Mouse (Mus musculus): ENCODE measurements around the gene Fam57b. TPM values are rescaled to one million over a fixed set of nuclear protein-coding genes. Genes with fewer than 3 reads are reported as not detected.

Gene Fam57b
- polyA plus RNA-seq (2015; fragmentation: Nextera tagmentation; extraction: Ambion mirVana): 1.6 and 1.8 TPM in 2 replicates

GRCm38 (mm10) chr7:126797411-126798126, at the start of gene Fam57b:
TSS of gene Fam57b (plus strand) at chr7:126797668.

GRCm38 (mm10) chr7:126759050-126759671, 38.3 kb upstream of the Fam57b start, which contains the start of gene Mapk3:
TSS of gene Mapk3 (plus strand) at chr7:126759601.

GRCm38 (mm10) chr7:126766201-126766600, 31.3 kb upstream of the Fam57b start, which contains the start of gene Gdpd3:
TSS of gene Gdpd3 (plus strand) at chr7:126766334.

GRCm38 (mm10) chr7:126776598-126777057, 20.8 kb upstream of the Fam57b start, which contains the start of gene Ypel3:
TSS of gene Ypel3 (plus strand) at chr7:126776955.

GRCm38 (mm10) chr7:126780971-126781635, 16.4 kb upstream of the Fam57b start, which contains the start of gene Tbx6:
TSS of gene Tbx6 (plus strand) at chr7:126781483.

GRCm38 (mm10) chr7:126791851-126792720, 5.4 kb upstream of the Fam57b start, which contains the start of gene Ppp4c:
TSS of gene Ppp4c (minus strand) at chr7:126792496.

GRCm38 (mm10) chr7:126831539-126831938, 34.1 kb downstream of the Fam57b start, which contains the start of gene 4930451I11Rik:
TSS of gene 4930451I11Rik (minus strand) at chr7:126831639.

GRCm38 (mm10) chr7:126847116-126847420, 49.6 kb downstream of the Fam57b start, which contains the start of gene Doc2a:
TSS of gene Doc2a (plus strand) at chr7:126847416.

GRCm38 (mm10) chr7:126861429-126862130, 64.1 kb downstream of the Fam57b start, which contains the start of gene Hirip3:
TSS of gene Hirip3 (plus strand) at chr7:126861972.

GRCm38 (mm10) chr7:126862147-126862784, 64.8 kb downstream of the Fam57b start, which contains the start of gene Ino80e:
TSS of gene Ino80e (minus strand) at chr7:126862377.

Other genes with a start within 250 kb of the Fam57b start
- 125 and 130 TPM in 2 replicates for gene Eif3c, start 231.3 kb upstream of the Fam57b start, polyA plus RNA-seq (2015; fragmentation: Nextera tagmentation; extraction: Ambion mirVana)
- 0.72 and 1.1 TPM in 2 replicates for gene Apobr, start 212.7 kb upstream of the Fam57b start, polyA plus RNA-seq (2015; fragmentation: Nextera tagmentation; extraction: Ambion mirVana)
- 11.5 and 16.2 TPM in 2 replicates for gene Cln3, start 211.9 kb upstream of the Fam57b start, polyA plus RNA-seq (2015; fragmentation: Nextera tagmentation; extraction: Ambion mirVana)
- not detected in 2 replicates for gene Il27, start 202.7 kb upstream of the Fam57b start, polyA plus RNA-seq (2015; fragmentation: Nextera tagmentation; extraction: Ambion mirVana)
- 28.9 and 66.2 TPM in 2 replicates for gene Nupr1, start 166.8 kb upstream of the Fam57b start, polyA plus RNA-seq (2015; fragmentation: Nextera tagmentation; extraction: Ambion mirVana)
- 17.4 and 21.8 TPM in 2 replicates for gene Sgf29, start 148.4 kb upstream of the Fam57b start, polyA plus RNA-seq (2015; fragmentation: Nextera tagmentation; extraction: Ambion mirVana)
- 27.9 and 56.4 TPM in 2 replicates for gene Sult1a1, start 121.2 kb upstream of the Fam57b start, polyA plus RNA-seq (2015; fragmentation: Nextera tagmentation; extraction: Ambion mirVana)
- gene Bola2, start 102.3 kb upstream of the Fam57b start, polyA plus RNA-seq (2015; fragmentation: Nextera tagmentation; extraction: Ambion mirVana): 73.2 and 75.7 TPM in 2 replicates
- gene Slx1b, start 101.9 kb upstream of the Fam57b start, polyA plus RNA-seq (2015; fragmentation: Nextera tagmentation; extraction: Ambion mirVana): 3.7 and 5.2 TPM in 2 replicates
- 12.8 and 18.1 TPM in 2 replicates for gene Coro1a, start 89.9 kb upstream of the Fam57b start, polyA plus RNA-seq (2015; fragmentation: Nextera tagmentation; extraction: Ambion mirVana)
- 40.3 and 40.6 TPM in 2 replicates for gene Mapk3, start 38.1 kb upstream of the Fam57b start, polyA plus RNA-seq (2015; fragmentation: Nextera tagmentation; extraction: Ambion mirVana)
- gene Gdpd3, start 31.3 kb upstream of the Fam57b start, polyA plus RNA-seq (2015; fragmentation: Nextera tagmentation; extraction: Ambion mirVana): 1.2 and 2.3 TPM in 2 replicates
- 155 and 192 TPM in 2 replicates for gene Ypel3, start 20.7 kb upstream of the Fam57b start, polyA plus RNA-seq (2015; fragmentation: Nextera tagmentation; extraction: Ambion mirVana)
- 0.15 and 0.27 TPM in 2 replicates for gene Tbx6, start 16.2 kb upstream of the Fam57b start, polyA plus RNA-seq (2015; fragmentation: Nextera tagmentation; extraction: Ambion mirVana)
- 94.5 and 113 TPM in 2 replicates for gene Ppp4c, start 5.2 kb upstream of the Fam57b start, polyA plus RNA-seq (2015; fragmentation: Nextera tagmentation; extraction: Ambion mirVana)
- not detected in 2 replicates for gene 4930451I11Rik, start 34.0 kb downstream of the Fam57b start, polyA plus RNA-seq (2015; fragmentation: Nextera tagmentation; extraction: Ambion mirVana)
- gene Doc2a, start 49.7 kb downstream of the Fam57b start, polyA plus RNA-seq (2015; fragmentation: Nextera tagmentation; extraction: Ambion mirVana): 0.24 and 0.37 TPM in 2 replicates
- gene Hirip3, start 64.3 kb downstream of the Fam57b start, polyA plus RNA-seq (2015; fragmentation: Nextera tagmentation; extraction: Ambion mirVana): 10.0 TPM in 2 replicates
- 28.3 and 39.2 TPM in 2 replicates for gene Ino80e, start 64.7 kb downstream of the Fam57b start, polyA plus RNA-seq (2015; fragmentation: Nextera tagmentation; extraction: Ambion mirVana)
- gene Taok2, start 87.0 kb downstream of the Fam57b start, polyA plus RNA-seq (2015; fragmentation: Nextera tagmentation; extraction: Ambion mirVana): 17.4 and 18.3 TPM in 2 replicates
- 22.8 and 29.8 TPM in 2 replicates for gene Tmem219, start 125.2 kb downstream of the Fam57b start, polyA plus RNA-seq (2015; fragmentation: Nextera tagmentation; extraction: Ambion mirVana)
- 6.0 and 7.1 TPM in 2 replicates for gene Kctd13, start 131.2 kb downstream of the Fam57b start, polyA plus RNA-seq (2015; fragmentation: Nextera tagmentation; extraction: Ambion mirVana)
- not detected in 2 replicates for gene Asphd1, start 151.9 kb downstream of the Fam57b start, polyA plus RNA-seq (2015; fragmentation: Nextera tagmentation; extraction: Ambion mirVana)
- 0.65 and 0.96 TPM in 2 replicates for gene Sez6l2, start 152.9 kb downstream of the Fam57b start, polyA plus RNA-seq (2015; fragmentation: Nextera tagmentation; extraction: Ambion mirVana)
- 45.2 and 57.4 TPM in 2 replicates for gene Cdipt, start 178.2 kb downstream of the Fam57b start, polyA plus RNA-seq (2015; fragmentation: Nextera tagmentation; extraction: Ambion mirVana)
- gene Cdiptos, start 178.4 kb downstream of the Fam57b start, polyA plus RNA-seq (2015; fragmentation: Nextera tagmentation; extraction: Ambion mirVana): 1.2 and 1.6 TPM in 2 replicates
- 13.8 and 18.8 TPM in 2 replicates for gene Mvp, start 217.0 kb downstream of the Fam57b start, polyA plus RNA-seq (2015; fragmentation: Nextera tagmentation; extraction: Ambion mirVana)
- not detected in 2 replicates for gene Pagr1b, start 218.8 kb downstream of the Fam57b start, polyA plus RNA-seq (2015; fragmentation: Nextera tagmentation; extraction: Ambion mirVana)
- 37.2 and 37.9 TPM in 2 replicates for gene Pagr1a, start 219.7 kb downstream of the Fam57b start, polyA plus RNA-seq (2015; fragmentation: Nextera tagmentation; extraction: Ambion mirVana)
- gene Gm42742, start 223.4 kb downstream of the Fam57b start, polyA plus RNA-seq (2015; fragmentation: Nextera tagmentation; extraction: Ambion mirVana): 9.2 and 17.4 TPM in 2 replicates
- gene Prrt2, start 223.5 kb downstream of the Fam57b start, polyA plus RNA-seq (2015; fragmentation: Nextera tagmentation; extraction: Ambion mirVana): 3.0 and 4.0 TPM in 2 replicates
- gene Maz, start 229.4 kb downstream of the Fam57b start, polyA plus RNA-seq (2015; fragmentation: Nextera tagmentation; extraction: Ambion mirVana): 21.3 and 26.0 TPM in 2 replicates
- gene Kif22, start 244.8 kb downstream of the Fam57b start, polyA plus RNA-seq (2015; fragmentation: Nextera tagmentation; extraction: Ambion mirVana): 20.9 and 23.2 TPM in 2 replicates

Measured in skeletal muscle tissue, postnatal 0 days (tissue).